Mouse (Mus musculus) intestine, postnatal 0 days (tissue): Measurements from ENCODE around the gene Gbp7. TPM values are rescaled to one million over a fixed set of nuclear protein-coding genes. Genes with fewer than 3 reads are reported as not detected.

ENCODE experiments used
- ATAC-seq: fragments of 200-750 bp; cut with Nextera tagmentation; 2 replicates; pipeline ENCODE4 v1.8.0; 2017; ENCODE audit warnings: mild to moderate bottlenecking, moderate TSS enrichment, moderate library complexity
- H3K27ac ChIP-seq: fragments of 300-500 bp; sonication (generic); 2 replicates; pipeline ENCODE4 v1.5.1; 2014; ENCODE audit warnings: mild to moderate bottlenecking, low read depth, low read length, moderate library complexity
- H3K27me3 ChIP-seq: fragments of 300-500 bp; sonication (generic); replicated peaks from 2 replicates; pipeline ENCODE4 v1.6.1; 2014; ENCODE audit warnings: low read length, mixed read lengths; ENCODE audit not compliant: control insufficient read depth, insufficient read depth
- H3K36me3 ChIP-seq: fragments of 300-500 bp; sonication (generic); 2 replicates; pipeline ENCODE4 v1.6.1; 2014; ENCODE audit warnings: mild to moderate bottlenecking, moderate library complexity; ENCODE audit not compliant: control insufficient read depth, insufficient read depth
- H3K4me1 ChIP-seq: fragments of 300-500 bp; sonication (generic); replicated peaks from 2 replicates; pipeline ENCODE4 v1.6.1; 2014; ENCODE audit warnings: antibody characterized with exemption, low read length, mixed read lengths; ENCODE audit not compliant: control insufficient read depth, insufficient read depth
- H3K4me2 ChIP-seq: fragments of 300-500 bp; sonication (generic); replicated peaks from 2 replicates; pipeline ENCODE4 v1.6.1; 2014; ENCODE audit warnings: low read depth, mild to moderate bottlenecking, moderate library complexity
- H3K4me3 ChIP-seq: fragments of 300-500 bp; sonication (generic); 2 replicates; pipeline ENCODE4 v1.5.1; 2014; ENCODE audit warnings: low read depth, low read length
- H3K9ac ChIP-seq: fragments of 300-500 bp; sonication (generic); 2 replicates; pipeline ENCODE4 v1.6.1; 2014; ENCODE audit warnings: mild to moderate bottlenecking, low read depth, low read length
- H3K9me3 ChIP-seq: fragments of 300-500 bp; sonication (generic); 2 replicates; pipeline ENCODE4 v1.6.1; 2016; ENCODE audit warnings: mixed run types; ENCODE audit not compliant: control insufficient read depth
- CTCF ChIP-seq: sonication (generic); IDR thresholded peaks from 2 replicates; pipeline ENCODE4 v1.5.1; 2016; ENCODE audit warnings: low read depth, mild to moderate bottlenecking, control low read depth, antibody characterized with exemption, moderate library complexity
- WGBS: fragments of 180-500 bp; shearing (Covaris S2); extraction: QIAGEN DNeasy Blood & Tissue Kit; methylation state at CpG from one replicate; pipeline ENCODE4 v1.1.7; 2014; 5-methylcytosine and 5-hydroxymethylcytosine counted together
- polyA plus RNA-seq: library from polyadenylated mRNA; unstranded; fragments of >200 nt; fragmentation: Nextera tagmentation; extraction: Ambion mirVana; gene quantifications from 2 replicates; pipeline ENCODE4 v1.2.1, GENCODE M21; 2015

Gene Gbp7
- polyA plus RNA-seq, 1 experiment from 2014 or later, result 11.4 TPM

GRCm38 (mm10) chr3:142597923-142598322 is 67.8 kb downstream of the Gbp7 start:
- no peaks in the 10 kb centered on the region for H3K36me3 ChIP-seq
- H3K27me3 ChIP-seq, result no peaks in the 10 kb centered on the region
- H3K4me2 ChIP-seq, result no peak overlapping the region
- WGBS, result 76% methylated on average over 3 of the region's 3 CpGs
- ATAC-seq, result no peak
- no peak overlapping the region for H3K4me3 ChIP-seq
- no peak overlapping the region for H3K27ac ChIP-seq
- TF ChIP-seq CTCF, result no peak
- no peaks in the 10 kb centered on the region for H3K4me1 ChIP-seq
- no peaks in the 10 kb centered on the region for H3K9me3 ChIP-seq
- no peak overlapping the region for H3K9ac ChIP-seq

Other genes with a start within 250 kb of the Gbp7 start
- 24.5 and 27.5 TPM in 2 replicates for gene Pdlim5, start 134.6 kb upstream of the Gbp7 start, polyA plus RNA-seq
- 0.17 and 0.24 TPM in 2 replicates for gene Gbp5, start 36.4 kb upstream of the Gbp7 start, polyA plus RNA-seq
- 7.3 and 7.6 TPM in 2 replicates for gene Gbp3, start 29.7 kb downstream of the Gbp7 start, polyA plus RNA-seq
- gene Gbp2b, start 64.5 kb downstream of the Gbp7 start, polyA plus RNA-seq, result 0.93 and 1.0 TPM in 2 replicates
- gene Gbp2, start 90.3 kb downstream of the Gbp7 start, polyA plus RNA-seq, result 4.4 and 5.0 TPM in 2 replicates
- gene Kyat3, start 170.7 kb downstream of the Gbp7 start, polyA plus RNA-seq, result 2.0 and 2.3 TPM in 2 replicates
- 73.6 and 79.4 TPM in 2 replicates for gene Gtf2b, start 234.7 kb downstream of the Gbp7 start, polyA plus RNA-seq